Comparison of ENCODE assay signal across 8 mouse cellular contexts in the genomic region with DNA sequence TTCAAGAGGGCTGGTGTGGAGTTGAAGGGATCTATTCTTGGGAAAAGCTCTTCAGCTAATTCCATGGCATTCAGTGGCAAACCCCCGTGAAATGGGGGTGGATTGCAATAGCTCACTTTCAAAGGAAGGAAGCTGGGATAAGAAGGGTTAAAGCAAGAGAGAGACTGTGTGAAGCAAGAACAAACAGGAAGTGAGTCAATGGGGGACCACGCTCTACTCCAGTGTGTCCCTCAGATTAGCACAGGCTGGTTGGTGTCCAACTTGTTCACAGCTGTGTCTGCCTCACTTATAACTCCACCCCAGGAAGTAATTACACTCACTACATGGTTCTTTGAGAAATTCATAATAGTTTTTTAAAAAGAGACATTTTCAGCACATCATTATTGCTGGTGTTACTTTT.
DNase-seq lines count a peak whose midpoint lies in the region.

No protein-coding gene starts in this region.

- peak; percentile 13 for DNase-seq in embryo, embryonic 11 days
- DNase-seq in embryo, embryonic 10.5 days (ENCODE audit: low spot score) = no peak
- DNase-seq in 3134 (ENCODE audit: extremely low read depth, insufficient read length, low spot score) = peak; percentile 44
- peak; percentile 18 to 33 for DNase-seq in heart, adult 9 months (ENCODE audit: low spot score in 2 of 2)
- DNase-seq in lung, postnatal 4 days = peak; percentile 16 to 42
- no peak for DNase-seq in c-Kit-positive CD71-positive TER-119-positive erythroid progenitor cells, embryonic 14.5 days (ENCODE audit: low spot score)
- no peak for DNase-seq in left cerebral cortex, adult 11 months (ENCODE audit: low spot score)
- DNase-seq in Muller cell, postnatal 12 days (ENCODE audit: inconsistent ontology term) = no peak

Comparison
In these comparisons a context has a peak if more than half of its experiments do, and no peak if none do; other contexts are left out.
1. DNase-seq: peak in embryo, embryonic 11 days (single experiment), 3134 (single experiment), heart, adult 9 months (2 of 2) and lung, postnatal 4 days (2 of 2); none in embryo, embryonic 10.5 days (single experiment), c-Kit-positive CD71-positive TER-119-positive erythroid progenitor cells, embryonic 14.5 days (single experiment), left cerebral cortex, adult 11 months (single experiment) and Muller cell, postnatal 12 days (single experiment).